Mouse (Mus musculus): Measurements from ENCODE around the gene Apoc2. TPM values are rescaled to one million over a fixed set of nuclear protein-coding genes. Genes with fewer than 3 reads are reported as not detected.

Apoc2 gene
- polyA plus RNA-seq, 1 experiment from 2014 or later = not detected

DNA sequence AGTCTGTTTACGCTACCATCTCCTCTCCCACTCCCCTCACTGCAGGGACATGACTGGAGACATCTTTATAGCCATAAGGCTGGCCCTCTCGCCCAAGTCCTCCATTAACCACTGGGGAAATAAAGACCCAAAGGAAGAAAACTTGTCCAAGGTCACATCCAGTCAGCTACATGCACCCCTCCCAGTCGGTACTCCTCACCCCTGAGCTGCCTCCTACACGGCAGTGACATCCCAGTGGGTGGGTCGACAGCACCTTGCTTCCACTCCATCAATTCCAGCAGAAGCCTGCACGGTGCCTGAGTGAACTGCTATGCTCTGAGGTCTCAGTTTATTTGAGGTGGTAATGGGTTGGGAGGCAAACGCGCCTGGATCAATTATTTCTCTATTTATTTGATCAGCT is 13.8 kb downstream of the Apoc2 start:
- WGBS = 20% methylated on average over 8 of the region's 8 CpGs
- Histone ChIP-seq H3K36me3 (ENCODE audit: control insufficient read depth, insufficient read depth, low read length) (no peaks in the 10 kb centered on the region), H3K9ac (ENCODE audit: low read depth, low read length) (peak overlapping the region; percentile 98), H3K27me3 (ENCODE audit: control insufficient read depth, insufficient read depth, low read depth, low read length) (no peaks in the 10 kb centered on the region), H3K27ac (ENCODE audit: low read length) (no peak overlapping the region; the same call in 1 of the 2 replicates), H3K4me3 (ENCODE audit: low read depth, low read length) (peak overlapping the region; percentile 99), H3K9me3 (replicated peaks; ENCODE audit: control insufficient read depth, low read length, poor library complexity, severe bottlenecking) (no peaks in the 10 kb centered on the region), H3K4me1 (ENCODE audit: control insufficient read depth, insufficient read depth, low read length) (peaks cover 29% of the 10 kb centered on the region), H3K4me2 (ENCODE audit: low read length) (peak overlapping the region; percentile 92)
- 0 out of 2 replicates have a peak, but pooled peaks have one; percentile 5 for ATAC-seq

DNA sequence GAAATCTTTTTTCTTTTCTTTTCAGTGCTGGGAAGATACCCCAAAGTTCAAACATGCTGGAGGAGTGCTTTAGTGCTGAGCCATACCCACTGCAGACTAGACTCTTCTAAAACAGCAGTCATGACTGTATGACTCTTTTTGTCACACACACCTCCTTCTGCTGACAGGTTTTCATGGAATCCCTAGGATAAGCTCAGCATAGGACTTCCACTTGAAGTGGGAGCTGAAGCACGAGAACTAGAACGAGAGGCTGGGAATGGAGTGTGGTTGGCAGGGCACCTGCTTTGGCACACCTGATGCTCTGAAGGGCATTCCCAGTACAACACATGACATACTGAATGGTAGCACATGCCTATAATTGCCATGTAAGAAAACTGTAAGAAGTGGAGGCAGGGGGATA is 25.1 kb downstream of the Apoc2 start:
- Histone ChIP-seq H3K4me3 (ENCODE audit: low read depth, low read length) (no peak overlapping the region), H3K4me2 (ENCODE audit: low read length) (no peak overlapping the region), H3K9me3 (replicated peaks; ENCODE audit: control insufficient read depth, low read length, poor library complexity, severe bottlenecking) (no peaks in the 10 kb centered on the region), H3K36me3 (ENCODE audit: control insufficient read depth, insufficient read depth, low read length) (peaks cover 26% of the 10 kb centered on the region), H3K27me3 (ENCODE audit: control insufficient read depth, insufficient read depth, low read depth, low read length) (no peaks in the 10 kb centered on the region), H3K4me1 (ENCODE audit: control insufficient read depth, insufficient read depth, low read length) (no peaks in the 10 kb centered on the region), H3K9ac (ENCODE audit: low read depth, low read length) (no peak overlapping the region), H3K27ac (ENCODE audit: low read length) (no peak overlapping the region)
- 98% methylated on average over 2 of the region's 2 CpGs for WGBS
- ATAC-seq = no peak

DNA sequence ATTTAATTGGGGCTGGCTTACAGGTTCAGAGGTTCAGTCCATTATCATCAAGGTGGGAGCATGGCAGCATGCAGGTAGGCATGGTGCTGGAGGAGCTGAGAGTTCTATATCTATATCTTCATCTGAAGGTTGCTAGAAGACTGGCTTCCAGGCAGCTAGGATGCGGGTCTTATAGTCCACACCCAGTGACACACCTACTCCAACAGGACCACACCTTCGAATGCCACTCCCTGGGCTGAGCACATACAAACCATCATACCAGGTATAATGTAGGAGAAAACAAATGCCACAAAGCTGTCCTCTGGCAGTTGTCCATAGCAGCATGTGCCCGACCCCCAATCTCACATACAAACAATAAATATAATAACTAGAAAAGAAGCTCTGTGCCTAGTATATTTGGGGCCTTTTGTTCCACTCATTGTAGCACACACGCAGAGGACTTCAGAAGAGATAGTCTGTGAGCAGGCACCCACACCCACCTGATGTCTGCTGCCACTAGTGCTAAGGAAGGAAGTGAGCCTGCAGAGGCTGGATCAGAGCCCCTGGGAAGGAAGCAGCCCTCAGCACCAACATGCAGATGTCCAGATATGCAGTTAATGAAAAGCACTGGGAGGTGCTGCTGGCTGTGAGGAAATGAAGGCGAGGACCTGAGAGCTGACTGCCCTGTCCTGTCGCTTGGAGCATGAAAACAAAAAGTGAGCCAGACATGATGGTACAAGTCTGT is 26.5 kb downstream of the Apoc2 start:
- Histone ChIP-seq H3K27ac (ENCODE audit: low read length) (no peak overlapping the region), H3K4me1 (ENCODE audit: control insufficient read depth, insufficient read depth, low read length) (no peaks in the 10 kb centered on the region), H3K27me3 (ENCODE audit: control insufficient read depth, insufficient read depth, low read depth, low read length) (no peaks in the 10 kb centered on the region), H3K9me3 (replicated peaks; ENCODE audit: control insufficient read depth, low read length, poor library complexity, severe bottlenecking) (no peaks in the 10 kb centered on the region), H3K9ac (ENCODE audit: low read depth, low read length) (no peak overlapping the region), H3K4me2 (ENCODE audit: low read length) (no peak overlapping the region), H3K4me3 (ENCODE audit: low read depth, low read length) (no peak overlapping the region), H3K36me3 (ENCODE audit: control insufficient read depth, insufficient read depth, low read length) (peaks cover 31% of the 10 kb centered on the region)
- no peak for ATAC-seq
- 89% methylated on average over 6 of the region's 6 CpGs for WGBS

DNA sequence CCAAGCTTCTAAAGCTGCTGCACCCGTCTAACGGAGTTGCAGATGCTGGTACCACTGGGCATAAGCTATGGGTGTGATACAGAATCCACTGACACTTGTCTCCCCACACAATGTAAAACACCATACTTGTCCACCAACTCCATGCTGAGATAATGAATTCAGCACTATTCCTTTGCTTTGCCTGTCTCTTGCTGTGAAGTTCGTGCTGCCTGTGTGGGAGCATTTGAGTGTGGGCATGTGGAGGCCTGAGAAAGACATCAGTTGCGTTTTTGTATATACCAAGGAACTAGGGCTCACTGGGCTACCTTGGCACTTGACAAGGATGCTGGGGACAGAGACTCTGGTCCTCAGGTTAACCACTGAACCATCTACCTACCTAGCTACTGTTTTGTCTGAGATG is 36.5 kb downstream of the Apoc2 start:
- H3K27ac ChIP-seq (ENCODE audit: low read length) = no peak overlapping the region
- H3K4me1 ChIP-seq (ENCODE audit: control insufficient read depth, insufficient read depth, low read length) = no peaks in the 10 kb centered on the region
- 94% methylated on average over 4 of the region's 4 CpGs for WGBS
- no peak overlapping the region for H3K4me3 ChIP-seq (ENCODE audit: low read depth, low read length)
- H3K27me3 ChIP-seq (ENCODE audit: control insufficient read depth, insufficient read depth, low read depth, low read length) = no peaks in the 10 kb centered on the region
- H3K9me3 ChIP-seq (replicated peaks; ENCODE audit: control insufficient read depth, low read length, poor library complexity, severe bottlenecking) = no peaks in the 10 kb centered on the region
- ATAC-seq = no peak
- H3K9ac ChIP-seq (ENCODE audit: low read depth, low read length) = no peak overlapping the region
- peaks cover 61% of the 10 kb centered on the region for H3K36me3 ChIP-seq (ENCODE audit: control insufficient read depth, insufficient read depth, low read length)
- no peak overlapping the region for H3K4me2 ChIP-seq (ENCODE audit: low read length)

DNA sequence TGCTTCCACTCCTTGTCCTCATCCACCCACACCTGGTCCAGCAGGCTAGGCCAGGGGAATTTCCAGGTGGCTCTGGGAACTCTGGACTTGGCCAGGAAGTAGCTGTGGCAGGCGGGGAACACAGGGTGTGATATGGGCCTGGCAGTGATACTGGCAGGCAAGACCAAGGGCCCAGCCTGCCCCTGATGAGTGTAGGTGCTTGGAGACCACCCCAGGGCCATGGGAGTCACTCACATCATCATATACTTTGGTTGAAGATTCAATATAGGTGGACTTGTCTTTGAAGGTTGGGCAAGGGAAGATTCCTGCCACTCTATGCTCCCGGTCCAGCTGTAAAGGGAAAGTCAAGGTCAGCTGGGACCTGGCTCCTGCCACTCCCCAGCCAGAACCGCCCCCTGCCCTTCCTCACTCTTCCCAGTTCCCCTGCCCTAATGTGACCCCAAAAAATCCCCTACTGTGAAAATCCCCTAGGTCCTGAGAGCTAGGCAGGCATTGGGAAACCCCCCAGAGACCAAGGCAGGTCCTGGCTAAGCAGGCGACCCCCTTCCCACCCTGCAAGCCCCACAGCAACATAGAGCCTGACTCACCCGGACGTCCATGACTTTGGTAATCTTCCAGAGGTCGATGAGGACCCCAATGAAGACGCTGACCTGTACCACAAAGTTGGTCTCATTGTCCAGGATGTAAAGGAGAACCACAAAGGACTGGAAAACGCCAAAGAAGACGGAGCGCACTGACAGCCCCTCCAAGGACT is 42.5 kb downstream of the Apoc2 start:
- Histone ChIP-seq H3K36me3 (ENCODE audit: control insufficient read depth, insufficient read depth, low read length) (peaks cover 40% of the 10 kb centered on the region), H3K27ac (ENCODE audit: low read length) (no peak overlapping the region), H3K9me3 (replicated peaks; ENCODE audit: control insufficient read depth, low read length, poor library complexity, severe bottlenecking) (no peaks in the 10 kb centered on the region), H3K4me1 (ENCODE audit: control insufficient read depth, insufficient read depth, low read length) (no peaks in the 10 kb centered on the region), H3K9ac (ENCODE audit: low read depth, low read length) (no peak overlapping the region), H3K27me3 (ENCODE audit: control insufficient read depth, insufficient read depth, low read depth, low read length) (no peaks in the 10 kb centered on the region), H3K4me3 (ENCODE audit: low read depth, low read length) (no peak overlapping the region), H3K4me2 (ENCODE audit: low read length) (no peak overlapping the region)
- no peak for ATAC-seq
- 90% methylated on average over 11 of the region's 11 CpGs for WGBS

DNA sequence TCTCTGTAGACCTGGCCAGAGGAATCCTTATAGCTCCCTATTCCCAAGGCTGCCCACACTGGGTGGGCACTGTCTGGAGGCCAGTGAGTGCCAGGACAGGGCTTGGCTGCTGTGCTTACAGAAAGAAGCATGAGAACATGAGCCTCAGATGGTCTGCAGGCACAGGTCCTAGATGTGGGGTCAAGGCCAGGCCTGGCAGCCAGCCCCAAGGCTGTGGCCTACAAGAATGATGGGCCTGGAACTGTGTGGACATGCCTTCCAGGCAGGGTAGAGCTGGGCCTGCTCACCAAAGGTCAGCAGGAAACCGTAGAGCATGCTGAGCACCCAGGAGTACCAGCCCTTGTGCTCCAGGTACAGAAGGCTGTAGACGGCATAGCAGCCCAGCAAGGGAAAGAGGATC is 43.1 kb downstream of the Apoc2 start:
- ATAC-seq = no peak
- peaks cover 2% of the 10 kb centered on the region; the same call in 1 of the 2 replicates for H3K4me1 ChIP-seq (ENCODE audit: control insufficient read depth, insufficient read depth, low read length)
- no peak overlapping the region for H3K4me3 ChIP-seq (ENCODE audit: low read depth, low read length)
- no peaks in the 10 kb centered on the region for H3K9me3 ChIP-seq (replicated peaks; ENCODE audit: control insufficient read depth, low read length, poor library complexity, severe bottlenecking)
- H3K27ac ChIP-seq (ENCODE audit: low read length) = no peak overlapping the region
- H3K36me3 ChIP-seq (ENCODE audit: control insufficient read depth, insufficient read depth, low read length) = peaks cover 38% of the 10 kb centered on the region
- WGBS = 97% methylated on average over 2 of the region's 2 CpGs
- no peak overlapping the region for H3K4me2 ChIP-seq (ENCODE audit: low read length)
- H3K9ac ChIP-seq (ENCODE audit: low read depth, low read length) = no peak overlapping the region
- H3K27me3 ChIP-seq (ENCODE audit: control insufficient read depth, insufficient read depth, low read depth, low read length) = no peaks in the 10 kb centered on the region

DNA sequence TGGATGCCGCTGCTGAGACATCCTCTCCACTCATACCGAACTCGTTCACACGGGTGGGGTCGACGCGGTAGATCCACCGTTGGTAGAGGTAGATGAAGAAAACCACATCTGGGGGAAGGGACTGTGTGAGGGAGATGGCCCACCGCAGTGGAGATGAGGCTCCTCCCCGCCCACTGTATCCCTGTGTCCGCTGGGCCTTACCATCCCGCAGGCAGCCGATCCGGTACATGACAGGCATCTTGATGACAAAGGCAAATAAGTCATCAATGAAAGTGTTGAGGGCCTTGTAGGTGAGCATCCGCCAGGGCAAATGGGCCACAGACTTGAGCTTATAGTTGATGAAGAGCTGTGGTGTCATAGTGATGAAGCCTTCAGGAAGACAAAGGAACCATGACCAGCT is 43.9 kb downstream of the Apoc2 start:
- peaks cover 4% of the 10 kb centered on the region; the same call in 1 of the 2 replicates for H3K4me1 ChIP-seq (ENCODE audit: control insufficient read depth, insufficient read depth, low read length)
- no peak overlapping the region for H3K4me3 ChIP-seq (ENCODE audit: low read depth, low read length)
- no peak overlapping the region for H3K4me2 ChIP-seq (ENCODE audit: low read length)
- H3K36me3 ChIP-seq (ENCODE audit: control insufficient read depth, insufficient read depth, low read length) = peaks cover 32% of the 10 kb centered on the region
- no peak overlapping the region for H3K9ac ChIP-seq (ENCODE audit: low read depth, low read length)
- 94% methylated on average over 15 of the region's 15 CpGs for WGBS
- no peaks in the 10 kb centered on the region for H3K9me3 ChIP-seq (replicated peaks; ENCODE audit: control insufficient read depth, low read length, poor library complexity, severe bottlenecking)
- no peaks in the 10 kb centered on the region for H3K27me3 ChIP-seq (ENCODE audit: control insufficient read depth, insufficient read depth, low read depth, low read length)
- no peak overlapping the region for H3K27ac ChIP-seq (ENCODE audit: low read length)
- ATAC-seq = no peak

DNA sequence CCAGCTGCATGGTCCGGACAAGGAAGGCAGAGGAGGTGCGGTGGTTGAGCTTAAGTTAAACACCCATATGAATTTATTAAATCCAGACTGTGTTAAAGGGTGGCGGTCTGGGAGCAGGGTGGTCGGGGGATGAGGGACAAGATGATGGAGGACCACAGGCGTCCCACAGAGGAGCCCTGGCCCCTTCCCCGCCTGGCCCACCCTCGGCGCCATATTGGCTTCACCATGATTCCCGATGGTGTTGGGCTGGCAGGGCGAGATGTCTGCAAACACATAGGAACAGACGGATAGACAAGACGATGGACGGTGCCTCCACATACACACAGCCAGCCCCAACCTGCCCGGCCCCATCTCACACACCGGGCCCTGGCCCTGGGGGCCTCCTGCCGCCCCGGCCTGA is 44.5 kb downstream of the Apoc2 start:
- Histone ChIP-seq H3K9ac (ENCODE audit: low read depth, low read length) (no peak overlapping the region), H3K27me3 (ENCODE audit: control insufficient read depth, insufficient read depth, low read depth, low read length) (no peaks in the 10 kb centered on the region), H3K4me1 (ENCODE audit: control insufficient read depth, insufficient read depth, low read length) (peaks cover 5% of the 10 kb centered on the region; the same call in 1 of the 2 replicates), H3K4me2 (ENCODE audit: low read length) (no peak overlapping the region), H3K4me3 (ENCODE audit: low read depth, low read length) (no peak overlapping the region), H3K36me3 (ENCODE audit: control insufficient read depth, insufficient read depth, low read length) (peaks cover 26% of the 10 kb centered on the region), H3K9me3 (replicated peaks; ENCODE audit: control insufficient read depth, low read length, poor library complexity, severe bottlenecking) (no peaks in the 10 kb centered on the region), H3K27ac (ENCODE audit: low read length) (no peak overlapping the region)
- 95% methylated on average over 17 of the region's 17 CpGs for WGBS
- ATAC-seq = no peak

DNA sequence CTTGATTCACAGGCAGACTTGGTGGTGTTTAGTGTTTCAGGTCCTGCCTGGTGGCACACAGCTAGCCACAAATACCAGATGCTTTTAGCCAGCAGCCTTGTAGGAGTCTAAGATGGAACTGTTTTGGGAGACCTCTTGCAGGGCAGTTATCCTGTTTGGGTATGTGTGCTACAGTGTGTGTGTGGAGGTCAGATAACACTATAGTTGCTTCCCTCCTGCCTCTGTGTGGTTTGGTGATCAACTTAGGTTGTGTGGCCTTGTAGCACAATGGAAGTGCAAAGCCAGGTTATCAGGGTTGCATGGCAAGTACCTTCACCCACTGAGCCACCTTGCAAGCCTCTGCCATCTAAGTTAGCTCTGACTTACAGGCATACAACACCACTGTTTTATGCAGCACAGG is 45.0 kb downstream of the Apoc2 start:
- H3K36me3 ChIP-seq (ENCODE audit: control insufficient read depth, insufficient read depth, low read length) = peaks cover 24% of the 10 kb centered on the region
- no peak for ATAC-seq

More for the DNA sequence above, 45.0 kb downstream of the Apoc2 start:
- H3K27ac ChIP-seq (ENCODE audit: low read length) = no peak overlapping the region
- no peak overlapping the region for H3K4me2 ChIP-seq (ENCODE audit: low read length)
- H3K9me3 ChIP-seq (replicated peaks; ENCODE audit: control insufficient read depth, low read length, poor library complexity, severe bottlenecking) = no peaks in the 10 kb centered on the region
- no peaks in the 10 kb centered on the region for H3K27me3 ChIP-seq (ENCODE audit: control insufficient read depth, insufficient read depth, low read depth, low read length)
- no peak overlapping the region for H3K4me3 ChIP-seq (ENCODE audit: low read depth, low read length)
- peaks cover 9% of the 10 kb centered on the region; the same call in 1 of the 2 replicates for H3K4me1 ChIP-seq (ENCODE audit: control insufficient read depth, insufficient read depth, low read length)
- no peak overlapping the region for H3K9ac ChIP-seq (ENCODE audit: low read depth, low read length)

Measured in midbrain, embryonic 16.5 days (tissue).